Mouse (Mus musculus): ENCODE data around the gene Serinc2.

Serinc2 gene

GRCm38 (mm10) chr4:130297123-130297529 lies 18.1 kb upstream of the Serinc2 start:
- peak in 1 of 2 experiments; percentile 33 for DNase-seq

- DNase-seq, result peak in 1 of 2 experiments; percentile 14
Measured at GRCm38 (mm10) chr4:130296243-130296965, 17.4 kb upstream of the Serinc2 start.

- peak in 1 of 2 experiments; percentile 28 for DNase-seq
Measured at GRCm38 (mm10) chr4:130295047-130295745, 16.2 kb upstream of the Serinc2 start.

- peak in 1 of 2 experiments; percentile 22 for DNase-seq
Measured at GRCm38 (mm10) chr4:130294513-130294912, 15.5 kb upstream of the Serinc2 start.

- DNase-seq, result peak; percentile 82 to 89
Measured at GRCm38 (mm10) chr4:130292271-130292670, 13.3 kb upstream of the Serinc2 start.

- DNase-seq, result no peak
Measured at GRCm38 (mm10) chr4:130289824-130290223, 10.8 kb upstream of the Serinc2 start.

GRCm38 (mm10) chr4:130286531-130286930 lies 7.5 kb upstream of the Serinc2 start:
- DNase-seq, result no peak

- DNase-seq, result no peak
Measured at GRCm38 (mm10) chr4:130283826-130284225, 4.8 kb upstream of the Serinc2 start.

GRCm38 (mm10) chr4:130282856-130283255 lies 3.9 kb upstream of the Serinc2 start:
- no peak for DNase-seq

- no peak for DNase-seq
Measured at GRCm38 (mm10) chr4:130276573-130277176, 2.3 kb downstream of the Serinc2 start.

- no peak for DNase-seq
Measured at GRCm38 (mm10) chr4:130275823-130276105, 3.2 kb downstream of the Serinc2 start.

- DNase-seq, result peak; percentile 59 to 72
Measured at GRCm38 (mm10) chr4:130275016-130275822, 3.8 kb downstream of the Serinc2 start.

- DNase-seq, result no peak
Measured at GRCm38 (mm10) chr4:130274346-130275015, 4.5 kb downstream of the Serinc2 start.

GRCm38 (mm10) chr4:130273698-130274345 lies 5.2 kb downstream of the Serinc2 start:
- DNase-seq, result no peak

GRCm38 (mm10) chr4:130270611-130271347 lies 8.2 kb downstream of the Serinc2 start:
- no peak for DNase-seq

- no peak for DNase-seq
Measured at GRCm38 (mm10) chr4:130270089-130270488, 8.9 kb downstream of the Serinc2 start.

- no peak for DNase-seq
Measured at GRCm38 (mm10) chr4:130268736-130269135, 10.3 kb downstream of the Serinc2 start.

- peak; percentile 73 to 85 for DNase-seq
Measured at GRCm38 (mm10) chr4:130267069-130267468, 11.9 kb downstream of the Serinc2 start.

- no peak for DNase-seq
Measured at GRCm38 (mm10) chr4:130266601-130267000, 12.4 kb downstream of the Serinc2 start.

GRCm38 (mm10) chr4:130264698-130265349 lies 14.2 kb downstream of the Serinc2 start:
- DNase-seq, result peak; percentile 59 to 80

GRCm38 (mm10) chr4:130264131-130264530 lies 14.9 kb downstream of the Serinc2 start:
- no peak for DNase-seq

All from kidney, postnatal 25 days (tissue).